24 mouse cellular contexts compared by ENCODE assay signal in the genomic region with DNA sequence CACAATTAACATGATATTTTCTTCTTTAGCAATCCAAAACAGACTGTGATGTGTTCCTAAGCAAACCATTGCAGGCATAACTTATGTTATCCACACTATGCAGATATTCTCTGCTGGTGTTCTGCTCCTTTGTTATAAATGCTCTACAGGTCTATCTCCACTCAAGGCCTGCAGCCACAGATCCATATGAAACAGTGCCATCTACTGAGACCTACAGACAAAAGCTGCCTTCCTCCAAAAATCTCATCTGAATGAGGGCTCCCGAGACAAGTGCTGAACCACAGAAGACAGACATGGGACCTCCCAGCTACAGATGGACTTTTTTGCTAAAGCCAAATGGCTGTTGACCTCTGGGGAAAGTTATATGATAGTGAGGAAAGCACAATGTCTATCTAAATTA.
DNase-seq lines count a peak whose midpoint lies in the region; ATAC-seq and TF ChIP-seq lines count a peak whose summit lies in the region.
"Had no signal": no experiment of that assay in that cellular context is flagged by ENCODE, and none has a peak within 500 bp of the region (broad histone marks: within the 10 kb centered on the region; RNA-seq: fewer than 3 reads in every experiment).

No protein-coding gene starts in this region.

- H3K27me3 ChIP-seq in heart, postnatal 0 days (ENCODE audit: control insufficient read depth, insufficient read depth, low read length): no peaks in the 10 kb centered on the region
- H3K27me3 ChIP-seq in liver, adult 2 months (ENCODE audit: control insufficient read depth, insufficient read depth, low read length): no peaks in the 10 kb centered on the region
- H3K27me3 ChIP-seq in liver, postnatal 0 days (ENCODE audit: insufficient read depth, low read length): no peaks in the 10 kb centered on the region
- H3K27me3 ChIP-seq in midbrain, embryonic 11.5 days (ENCODE audit: control insufficient read depth, insufficient read depth, low read length): no peaks in the 10 kb centered on the region
- H3K27me3 ChIP-seq: embryonic facial prominence, embryonic 15.5 days; forebrain, embryonic 15.5 days; limb, embryonic 12.5 days; liver, embryonic 12.5 days; lung, embryonic 15.5 days; midbrain, embryonic 15.5 days; neural tube, embryonic 13.5 days had no signal

- 0 out of 2 replicates have a peak, but pooled peaks have one; percentile 14 for TF ChIP-seq CTCF in heart, postnatal 0 days (IDR thresholded peaks at IDR 0.05; ENCODE audit: low read depth)
- no peak for TF ChIP-seq CTCF in liver, adult 2 months (IDR thresholded peaks at IDR 0.05; ENCODE audit: low read depth, low read length)
- TF ChIP-seq CTCF in liver, postnatal 0 days (IDR thresholded peaks at IDR 0.05; ENCODE audit: low read depth): no peak

- TF ChIP-seq POLR2A in liver, adult 2 months (IDR thresholded peaks at IDR 0.05; ENCODE audit: extremely low read depth, insufficient read depth, low read length): no peak

- no peak overlapping the region for H3K27ac ChIP-seq in heart, postnatal 0 days (ENCODE audit: low read depth)
- no peak overlapping the region for H3K27ac ChIP-seq in liver, adult 2 months (replicated peaks; ENCODE audit: insufficient read depth, low read depth, low read length)
- no peak overlapping the region for H3K27ac ChIP-seq in liver, postnatal 0 days (ENCODE audit: low read depth)
- no peak overlapping the region for H3K27ac ChIP-seq in midbrain, embryonic 11.5 days (ENCODE audit: low read depth, low read length)
- H3K27ac ChIP-seq: embryonic facial prominence, embryonic 15.5 days; forebrain, embryonic 15.5 days; limb, embryonic 12.5 days; liver, embryonic 12.5 days; lung, embryonic 15.5 days; midbrain, embryonic 15.5 days; neural tube, embryonic 13.5 days had no signal

- ATAC-seq in heart, postnatal 0 days (ENCODE audit: insufficient read depth, low read depth): no peak
- ATAC-seq in liver, postnatal 0 days: no peak
- no peak for ATAC-seq in midbrain, embryonic 11.5 days (ENCODE audit: low FRiP score)
- ATAC-seq: forebrain, embryonic 15.5 days; hindbrain, embryonic 16.5 days; liver, embryonic 12.5 days; midbrain, embryonic 15.5 days had no signal

- no peaks in the 10 kb centered on the region for H3K79me2 ChIP-seq in liver, adult 2 months (ENCODE audit: control insufficient read depth, insufficient read depth, low read length)

- WGBS in heart, postnatal 0 days: 32% methylated on average over 1 of the region's 1 CpGs
- 63% methylated on average over 1 of the region's 1 CpGs for WGBS in liver, adult 2 months
- WGBS in liver, postnatal 0 days (ENCODE audit: insufficient replicate concordance): 53% methylated on average over 1 of the region's 1 CpGs
- WGBS in midbrain, embryonic 11.5 days: 77% methylated on average over 1 of the region's 1 CpGs

- no peak overlapping the region for H3K4me2 ChIP-seq in heart, postnatal 0 days (ENCODE audit: low read depth, low read length)
- H3K4me2 ChIP-seq in liver, postnatal 0 days (ENCODE audit: low read depth, low read length): no peak overlapping the region
- H3K4me2 ChIP-seq in midbrain, embryonic 11.5 days: no peak overlapping the region
- H3K4me2 ChIP-seq: embryonic facial prominence, embryonic 15.5 days; forebrain, embryonic 15.5 days; limb, embryonic 12.5 days; liver, embryonic 12.5 days; lung, embryonic 15.5 days; midbrain, embryonic 15.5 days; neural tube, embryonic 13.5 days had no signal

- no peak overlapping the region for H3K9ac ChIP-seq in heart, postnatal 0 days (replicated peaks; ENCODE audit: low read depth, low read length)
- H3K9ac ChIP-seq in liver, adult 2 months (ENCODE audit: low read depth, low read length): no peak overlapping the region
- no peak overlapping the region for H3K9ac ChIP-seq in liver, postnatal 0 days (replicated peaks)
- H3K9ac ChIP-seq in midbrain, embryonic 11.5 days (ENCODE audit: low read length): no peak overlapping the region
- H3K9ac ChIP-seq: embryonic facial prominence, embryonic 15.5 days; forebrain, embryonic 15.5 days; limb, embryonic 12.5 days; liver, embryonic 12.5 days; lung, embryonic 15.5 days; midbrain, embryonic 15.5 days; neural tube, embryonic 13.5 days had no signal

- no peak overlapping the region for H3K4me3 ChIP-seq in heart, postnatal 0 days (ENCODE audit: low read depth, low read length)
- no peak overlapping the region for H3K4me3 ChIP-seq in liver, adult 2 months (ENCODE audit: insufficient read depth, low read depth, low read length)
- H3K4me3 ChIP-seq in liver, postnatal 0 days (ENCODE audit: low read depth, low read length): no peak overlapping the region
- no peak overlapping the region for H3K4me3 ChIP-seq in midbrain, embryonic 11.5 days (ENCODE audit: low read depth, low read length)
- H3K4me3 ChIP-seq: embryonic facial prominence, embryonic 15.5 days; forebrain, embryonic 15.5 days; limb, embryonic 12.5 days; liver, embryonic 12.5 days; lung, embryonic 15.5 days; midbrain, embryonic 15.5 days; neural tube, embryonic 13.5 days had no signal

- no peaks in the 10 kb centered on the region for H3K36me3 ChIP-seq in heart, postnatal 0 days (replicated peaks; ENCODE audit: control insufficient read depth, insufficient read depth, low read length)
- H3K36me3 ChIP-seq in liver, adult 2 months (ENCODE audit: control insufficient read depth, insufficient read depth, low read length): no peaks in the 10 kb centered on the region
- no peaks in the 10 kb centered on the region for H3K36me3 ChIP-seq in liver, postnatal 0 days (replicated peaks; ENCODE audit: insufficient read depth, low read length)
- no peaks in the 10 kb centered on the region for H3K36me3 ChIP-seq in midbrain, embryonic 11.5 days (ENCODE audit: control insufficient read depth, insufficient read depth, low read length)
- H3K36me3 ChIP-seq: embryonic facial prominence, embryonic 15.5 days; forebrain, embryonic 15.5 days; limb, embryonic 12.5 days; liver, embryonic 12.5 days; lung, embryonic 15.5 days; neural tube, embryonic 13.5 days had no signal

- TF ChIP-seq EP300 in heart, postnatal 0 days (IDR thresholded peaks at IDR 0.05; ENCODE audit: low read depth): no peak
- TF ChIP-seq EP300 in liver, postnatal 0 days (IDR thresholded peaks at IDR 0.05; ENCODE audit: low read depth): no peak

- no peaks in the 10 kb centered on the region for H3K9me3 ChIP-seq in heart, postnatal 0 days (replicated peaks; ENCODE audit: control insufficient read depth, low read length)
- no peaks in the 10 kb centered on the region for H3K9me3 ChIP-seq in liver, postnatal 0 days (ENCODE audit: low read length)
- no peaks in the 10 kb centered on the region for H3K9me3 ChIP-seq in midbrain, embryonic 11.5 days (ENCODE audit: control insufficient read depth, low read length)
- H3K9me3 ChIP-seq: embryonic facial prominence, embryonic 15.5 days; forebrain, embryonic 15.5 days; limb, embryonic 12.5 days; liver, embryonic 12.5 days; lung, embryonic 15.5 days; midbrain, embryonic 15.5 days; neural tube, embryonic 13.5 days had no signal

- H3K4me1 ChIP-seq in heart, postnatal 0 days (ENCODE audit: control insufficient read depth, insufficient read depth): no peaks in the 10 kb centered on the region
- no peaks in the 10 kb centered on the region for H3K4me1 ChIP-seq in liver, adult 2 months (ENCODE audit: control insufficient read depth, insufficient read depth, low read length)
- no peaks in the 10 kb centered on the region for H3K4me1 ChIP-seq in liver, postnatal 0 days (ENCODE audit: insufficient read depth)
- no peaks in the 10 kb centered on the region for H3K4me1 ChIP-seq in midbrain, embryonic 11.5 days (ENCODE audit: control insufficient read depth, insufficient read depth, low read length)
- H3K4me1 ChIP-seq: embryonic facial prominence, embryonic 15.5 days; forebrain, embryonic 15.5 days; limb, embryonic 12.5 days; liver, embryonic 12.5 days; lung, embryonic 15.5 days; midbrain, embryonic 15.5 days; neural tube, embryonic 13.5 days had no signal

- DNase-seq in heart, postnatal 0 days (ENCODE audit: low spot score): no peak
- no peak for DNase-seq in heart, adult 18-20 months
- DNase-seq in liver, adult 2 months (ENCODE audit: extremely low read depth, low read depth, low spot score): peak; percentile 15
- no peak for DNase-seq in liver, postnatal 0 days
- DNase-seq in NIH3T3 (ENCODE audit: low read depth): peak; percentile 40
- DNase-seq in cerebellum, postnatal 36 days: no peak
- no peak for DNase-seq in midbrain, embryonic 11.5 days (ENCODE audit: low spot score, missing footprints)
- DNase-seq: adrenal gland, adult 8-10 months; cerebellum, adult 18-20 months; cerebellum, postnatal 14 days; embryo, embryonic 11 days; gastrocnemius, postnatal 14 days; heart, adult 11 months; kidney, adult 11 months; lung, postnatal 36 days; thymus, postnatal 14 days had no signal

Comparison
In these comparisons a context has a peak if more than half of its experiments do, and no peak if none do; other contexts are left out.
1. DNase-seq: peak in liver, adult 2 months (single experiment) and NIH3T3 (single experiment); none in heart, postnatal 0 days (single experiment), heart, adult 18-20 months (0 of 2), liver, postnatal 0 days (single experiment), cerebellum, postnatal 36 days (0 of 2) and midbrain, embryonic 11.5 days (single experiment).